ENCODE assay signal across 9 mouse cellular contexts in genomic region chr1:161268884-161269283, GRCm38 (mm10). TPM values are rescaled to one million over a fixed set of nuclear protein-coding genes. Genes with fewer than 3 reads are reported as not detected.
A peak's percentile ranks its signal among the peaks of the same experiment; 100 is the strongest.
DNase-seq lines count a peak whose midpoint lies in the region; ATAC-seq lines count a peak whose summit lies in the region.
"Had no signal": no experiment of that assay in that cellular context is flagged by ENCODE, and none has a peak within 500 bp of the region (broad histone marks: within the 10 kb centered on the region; RNA-seq: fewer than 3 reads in every experiment).

No protein-coding gene starts in this region.

- peak; percentile 19 to 38 for DNase-seq in heart, adult 9 months (ENCODE audit: low spot score in 2 of 2)
- DNase-seq in heart, postnatal 4 days = no peak
- DNase-seq in NIH3T3 (ENCODE audit: low read depth) (peak; percentile 22), MN1 (ENCODE audit: low spot score) (no peak)
- peak; percentile 43 for DNase-seq in lung, postnatal 25 days (ENCODE audit: low spot score)
- DNase-seq in cerebellum, postnatal 14 days = no peak
- DNase-seq: kidney, adult 11 months; right cerebral cortex, postnatal 4 days had no signal

- ATAC-seq in granulocyte monocyte progenitor cell, adult 5-6 weeks (replicated peaks; ENCODE audit: poor library complexity, severe bottlenecking) = peak; percentile 52

RNA-seq across cellular contexts. Expression of gene Prdx6, which starts 17.9 kb away (rescaled TPM):
- total RNA-seq in heart, postnatal 4 days (2021) = 100 to 1,000 TPM; 203 to 210 TPM
- 217 and 261 TPM in 2 replicates for total RNA-seq in granulocyte monocyte progenitor cell, adult 5-6 weeks (2014; fragmentation: Nextera tagmentation)
- total RNA-seq in granulocyte monocyte progenitor cell, adult 5-6 weeks (2017) = 373 and 405 TPM in 2 replicates

Comparison
In these comparisons a context has a peak if more than half of its experiments do, and no peak if none do; other contexts are left out.
1. DNase-seq: peak in heart, adult 9 months (2 of 2), NIH3T3 (single experiment) and lung, postnatal 25 days (single experiment); none in heart, postnatal 4 days (single experiment), MN1 (single experiment) and cerebellum, postnatal 14 days (0 of 2).